Mouse (Mus musculus) cerebellum, adult 8-10 months (tissue): ENCODE measurements around the gene Mettl8.

Experiments
- DNase-seq: peaks from one replicate; pipeline ENCODE4 v3.0.0; 2022

The Mettl8 gene

GRCm38 (mm10) chr2:71055300-71056114 is at the start of gene Mettl8, which contains the start of gene Dcaf17:
Gene Mettl8 (minus strand): TSS chr2:71055583.
Gene Dcaf17 (plus strand): TSS chr2:71055328.
- peak; percentile 88 for DNase-seq

DNA sequence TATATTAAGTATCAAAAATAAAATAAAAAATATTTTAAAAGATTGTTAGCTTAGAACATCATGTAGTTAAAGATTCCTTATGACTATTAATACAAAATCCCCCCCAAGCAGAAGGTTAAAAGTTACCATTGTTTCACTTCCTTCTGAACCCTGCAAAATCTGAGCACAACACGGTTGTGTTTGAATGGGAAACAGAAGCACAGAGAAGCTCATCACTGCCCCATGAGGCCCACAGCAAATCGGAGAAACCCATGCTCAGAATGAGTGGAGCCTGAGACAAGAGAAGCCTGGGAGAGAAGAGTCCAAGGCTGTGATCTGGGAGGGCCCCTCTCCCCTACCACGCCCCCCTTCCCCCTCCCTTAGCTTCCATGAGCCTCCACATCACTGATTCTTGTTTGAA is 49.3 kb upstream of the Mettl8 start:
- DNase-seq = no peak

DNA sequence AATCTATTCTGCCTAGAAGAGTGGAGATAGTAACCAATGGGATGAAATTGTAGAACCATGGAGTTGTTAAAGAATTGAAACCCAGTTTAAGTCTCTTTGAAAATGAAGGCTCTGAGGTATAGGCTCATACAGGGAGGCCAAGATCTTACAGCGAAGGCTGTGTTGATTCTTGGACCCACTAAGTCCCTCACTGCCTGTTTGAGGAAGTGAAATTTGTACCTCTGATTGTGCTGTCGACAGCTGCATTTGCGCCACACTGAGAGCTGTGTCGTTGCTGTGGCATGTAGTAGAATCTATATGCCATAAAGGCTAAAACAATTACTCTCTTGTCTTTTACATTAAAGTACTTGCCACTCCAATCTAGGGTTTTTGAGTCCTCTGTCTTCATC is 47.9 kb upstream of the Mettl8 start:
- no peak for DNase-seq

DNA sequence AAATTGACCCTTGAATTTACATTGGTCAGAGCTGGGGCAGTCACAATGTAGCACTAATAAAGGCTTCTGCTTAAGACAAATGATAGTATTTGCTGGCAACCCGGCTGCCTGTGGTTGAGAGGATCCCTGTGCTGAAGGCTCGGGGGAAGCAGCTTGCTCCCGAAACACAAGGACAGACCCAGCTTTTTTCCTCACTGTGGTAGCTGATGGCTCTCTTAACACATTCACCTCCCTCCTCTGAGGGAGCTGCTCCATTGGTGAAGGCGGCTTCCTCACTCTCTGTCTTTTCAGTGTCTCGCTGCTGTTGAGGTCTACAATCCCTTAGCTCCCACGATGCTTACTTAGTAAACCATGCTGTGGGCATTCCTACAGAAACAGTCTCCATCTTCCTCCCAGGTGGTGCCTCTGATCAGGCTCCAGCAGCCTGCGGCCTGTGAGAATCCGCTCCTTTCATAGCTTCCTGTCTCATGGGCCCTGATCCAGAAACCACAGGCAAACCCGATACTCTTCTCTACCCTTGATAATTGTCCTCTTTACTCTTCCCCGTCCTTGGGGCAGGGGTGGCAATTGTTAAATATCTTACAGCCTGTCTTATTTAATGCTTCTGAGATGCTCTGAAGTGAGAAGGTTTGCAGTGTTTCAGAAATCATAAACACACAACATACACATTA is 47.4 kb upstream of the Mettl8 start:
- no peak for DNase-seq

DNA sequence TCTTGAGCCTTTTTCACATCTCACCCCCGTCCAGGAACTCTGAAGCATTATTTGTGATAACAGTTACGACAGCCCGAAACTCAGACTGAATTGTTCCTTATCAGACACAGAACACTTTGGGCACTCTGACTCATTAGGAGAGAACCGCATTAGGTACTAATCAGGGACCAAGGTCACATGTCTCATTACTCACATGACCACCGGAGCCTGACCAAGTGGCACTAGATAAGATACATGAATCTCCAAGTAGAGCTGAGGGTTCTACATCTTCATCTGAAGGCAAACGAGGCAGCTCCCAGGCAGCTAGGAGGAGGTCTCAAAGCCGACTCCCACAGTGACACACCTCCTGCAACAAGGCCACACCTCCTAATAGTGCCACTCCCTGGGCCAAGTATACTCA is 40.8 kb upstream of the Mettl8 start:
- no peak for DNase-seq

DNA sequence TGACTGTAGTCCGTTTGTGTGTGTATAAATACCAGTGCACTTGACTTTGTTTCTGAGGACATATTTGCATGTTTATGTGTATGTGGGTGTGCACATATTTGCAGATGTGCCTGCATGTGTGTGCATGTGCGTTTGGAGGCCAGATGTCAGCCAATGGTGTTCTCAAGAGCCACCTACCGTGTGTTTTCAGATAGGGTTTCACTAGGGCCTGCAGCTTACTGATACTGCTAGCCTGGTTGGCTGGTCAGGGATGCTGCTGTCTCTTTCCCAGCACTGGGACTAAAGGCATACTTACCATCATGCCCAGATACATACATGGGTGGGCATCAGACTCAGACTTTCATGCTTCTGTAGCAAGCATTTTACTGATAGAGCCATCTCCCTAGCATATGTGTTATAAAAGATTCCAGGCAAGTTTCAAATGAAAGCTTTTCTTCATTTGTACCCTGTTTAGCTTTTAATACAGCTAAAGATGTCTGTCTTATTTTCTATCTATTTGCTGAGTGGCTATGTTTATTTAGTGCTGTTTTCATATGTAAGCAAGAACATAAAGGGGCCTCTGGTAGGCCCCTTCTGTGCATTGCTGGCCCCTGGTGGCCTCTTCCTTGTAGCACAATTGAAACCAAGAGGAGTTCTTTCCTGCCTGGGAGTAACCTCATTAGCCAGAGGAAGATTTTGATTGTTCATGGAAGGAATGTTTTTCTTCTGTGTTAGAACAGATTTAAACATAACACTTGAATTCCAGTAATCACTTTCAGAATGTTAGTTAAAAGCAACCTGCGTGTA is 35.5 kb upstream of the Mettl8 start:
- DNase-seq = no peak

- DNase-seq = no peak
These were observed 34.4 kb upstream of the Mettl8 start for GRCm38 (mm10) chr2:71089766-71090165.

- no peak for DNase-seq
These were observed 28.2 kb upstream of the Mettl8 start for GRCm38 (mm10) chr2:71083454-71084193.

DNA sequence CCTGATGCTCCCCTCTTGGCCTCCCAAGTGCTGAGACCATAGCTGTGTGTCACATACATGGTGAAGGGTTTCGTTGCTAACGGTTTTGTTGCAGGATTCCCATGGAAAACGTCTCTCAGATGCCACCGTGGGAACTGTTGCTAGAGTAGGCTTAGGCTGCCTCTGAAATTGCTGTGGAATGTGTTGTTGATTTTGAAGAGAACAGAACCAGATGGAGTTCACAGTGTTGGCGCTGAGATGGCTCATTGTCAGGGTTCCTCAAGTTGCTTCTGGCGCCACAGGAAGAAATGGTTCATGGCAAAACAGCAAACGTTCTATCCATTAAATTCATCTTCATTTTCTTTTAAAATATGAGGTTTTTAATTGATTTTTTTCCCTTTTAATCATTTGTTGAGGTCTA is 27.0 kb upstream of the Mettl8 start:
- DNase-seq = no peak

GRCm38 (mm10) chr2:71073828-71074227 is 18.4 kb upstream of the Mettl8 start:
- DNase-seq = no peak

DNA sequence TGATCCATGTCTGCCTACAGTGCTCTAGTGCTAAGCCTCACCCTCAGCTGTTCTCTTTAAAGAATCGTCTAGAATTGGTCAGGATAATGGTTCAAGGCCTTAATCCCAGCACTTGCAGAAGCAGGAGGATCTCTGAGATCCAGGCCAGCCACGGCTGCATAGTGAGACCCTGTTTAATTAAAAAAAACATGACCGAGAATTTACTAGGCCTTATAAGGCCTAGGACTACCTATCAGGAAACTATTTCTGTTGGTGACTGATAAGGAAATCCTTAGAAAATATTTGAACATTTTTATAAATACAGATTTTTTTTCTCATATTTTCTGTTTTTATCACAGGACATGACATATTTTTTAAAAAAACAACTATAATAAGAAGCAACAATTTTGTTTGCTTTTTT is 17.9 kb upstream of the Mettl8 start:
- no peak for DNase-seq

DNA sequence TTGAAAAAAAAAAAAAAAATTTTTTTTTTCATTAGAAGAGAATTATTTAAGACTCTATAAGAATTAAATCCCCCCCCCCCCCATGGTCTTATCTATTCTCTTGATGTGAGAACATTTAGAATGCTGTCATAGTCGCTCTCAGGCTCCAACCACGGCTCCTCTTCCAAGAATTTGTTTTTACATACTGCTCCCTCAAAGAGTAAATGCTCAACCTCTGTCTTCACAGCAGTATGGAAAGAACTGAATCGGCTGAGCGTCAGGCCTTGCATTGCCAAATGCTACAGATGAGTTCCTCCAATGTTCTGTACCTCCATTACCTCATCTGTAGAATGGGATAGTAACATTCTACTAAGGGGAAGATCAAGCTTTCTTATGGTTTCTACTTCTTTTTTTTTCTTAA is 16.2 kb upstream of the Mettl8 start:
- no peak for DNase-seq

DNA sequence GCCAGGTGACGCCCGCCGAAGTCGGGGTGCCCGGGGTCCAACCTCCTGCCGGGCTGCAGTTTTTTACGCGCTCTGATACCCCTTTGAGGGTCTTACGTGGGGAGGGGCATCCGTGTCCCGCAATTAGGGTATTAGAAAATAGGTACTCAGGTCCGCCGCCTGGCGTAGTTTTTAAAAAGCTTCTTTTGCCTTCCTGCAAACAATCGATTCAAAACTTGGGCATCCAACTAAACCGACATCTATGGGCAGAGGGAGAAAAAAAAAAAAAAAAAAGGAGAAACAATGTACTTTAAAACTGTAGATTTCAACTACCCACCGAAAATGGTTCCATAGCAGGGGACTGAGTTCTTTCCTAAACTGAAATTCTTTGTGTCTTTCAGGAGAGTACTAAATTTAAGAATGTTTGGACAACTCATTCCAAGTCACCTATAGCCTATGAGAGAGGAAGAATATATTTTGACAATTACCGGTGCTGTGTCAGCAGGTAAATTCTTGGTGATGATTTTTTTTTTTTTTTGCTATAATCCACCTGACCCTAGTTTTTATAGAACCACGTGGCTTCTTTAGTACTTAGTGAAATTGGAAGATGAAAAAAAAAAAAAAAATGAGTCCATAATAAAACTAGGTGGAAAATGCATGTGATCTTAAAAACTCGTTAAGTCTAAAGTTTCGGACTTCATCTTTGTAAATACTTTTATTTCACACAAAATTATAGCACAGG is 892 bp upstream of the Mettl8 start:
- DNase-seq = no peak

DNA sequence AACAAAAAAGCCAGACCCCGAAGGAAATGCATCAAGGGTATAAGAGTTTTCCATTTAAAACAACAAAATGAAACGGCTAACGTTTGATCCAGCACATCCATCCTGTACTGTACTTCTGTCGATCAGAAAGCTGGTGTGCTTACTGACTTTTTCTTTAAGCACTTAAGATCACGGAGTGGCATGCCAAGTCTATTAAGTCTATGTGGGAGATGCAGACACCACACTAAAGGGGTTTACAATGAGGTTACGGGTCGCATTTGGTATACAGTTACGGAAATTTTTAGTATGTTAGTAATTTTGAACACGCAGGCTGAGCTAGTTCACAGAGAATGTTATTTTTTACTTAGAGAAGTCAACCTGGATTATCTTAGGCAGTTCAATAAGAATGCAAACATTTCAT is 667 bp downstream of the Mettl8 start:
- no peak for DNase-seq

GRCm38 (mm10) chr2:71050511-71050910 is 4.9 kb downstream of the Mettl8 start:
- no peak for DNase-seq

GRCm38 (mm10) chr2:71048896-71049295 is 6.5 kb downstream of the Mettl8 start:
- no peak for DNase-seq

- no peak for DNase-seq
These were observed 8.5 kb downstream of the Mettl8 start for GRCm38 (mm10) chr2:71046751-71047320.

DNA sequence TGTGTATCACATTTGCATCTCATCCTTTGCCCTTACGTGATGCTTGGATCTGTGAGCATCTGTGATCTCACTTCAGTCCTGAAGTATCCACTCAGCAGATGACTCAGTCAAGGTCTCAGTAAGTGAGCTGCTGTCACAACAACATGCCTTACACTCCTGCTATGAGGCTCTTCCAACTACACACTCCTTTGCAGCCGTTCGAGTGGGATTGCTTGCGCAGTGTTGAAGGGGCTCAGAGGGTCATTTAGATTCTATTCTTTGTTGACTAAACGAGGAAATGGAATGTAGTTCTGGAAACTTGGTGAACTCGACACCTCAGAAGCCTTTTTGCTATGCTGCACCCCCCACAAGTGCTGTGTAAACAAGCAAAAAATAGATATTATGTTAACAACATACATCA is 9.2 kb downstream of the Mettl8 start:
- DNase-seq = no peak

- DNase-seq = peak; percentile 84
These were observed 15.8 kb downstream of the Mettl8 start for GRCm38 (mm10) chr2:71039522-71040121.

GRCm38 (mm10) chr2:71037447-71037846 is 17.9 kb downstream of the Mettl8 start:
- DNase-seq = no peak

DNA sequence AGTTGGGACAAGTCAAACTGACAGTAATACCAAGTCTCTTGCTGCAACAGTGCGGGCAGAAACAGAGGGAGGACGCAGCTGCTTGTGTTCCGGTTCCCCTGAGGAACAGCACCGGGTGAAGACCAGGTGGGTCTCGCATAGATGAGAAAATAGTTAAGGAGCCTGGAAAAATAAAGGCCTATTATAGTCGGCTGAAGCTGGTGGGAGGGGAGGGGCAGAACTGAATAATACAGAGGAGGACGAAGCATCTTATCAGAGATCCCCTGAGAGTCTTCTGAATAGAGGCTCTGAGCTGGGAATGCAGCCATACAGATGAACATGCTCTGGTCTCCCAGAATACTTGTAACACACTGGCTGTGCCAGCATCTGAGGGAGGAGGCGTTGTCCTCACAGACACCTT is 21.4 kb downstream of the Mettl8 start:
- no peak for DNase-seq
